Mouse (Mus musculus) left cerebral cortex, postnatal 4 days (tissue): ENCODE data around the gene Il17a. TPM values are rescaled to one million over a fixed set of nuclear protein-coding genes. Genes with fewer than 3 reads are reported as not detected.
"Not testable (repeated sequence)": the region's sequence is repeated elsewhere in the genome, so short reads cannot be mapped to it uniquely, and the experiment has no call there.

ENCODE experiments used
- DNase-seq: peaks from one replicate; pipeline ENCODE4 v3.0.0-alpha.2; 2022
- intact Hi-C: fragments of 180-260 bp; cut with DNase I; formaldehyde crosslinking; loops from one replicate; pipeline ENCODE4 v1.15.1; 2025
- total RNA-seq, 2 experiments: library from RNA; stranded (reverse); gene quantifications; 2 replicates each; pipeline ENCODE4 v1.2.3; 2021

Il17a gene
- not detected for total RNA-seq

GRCm38 (mm10) chr1:20730903-20731302 is at the start of gene Il17a:
Gene Il17a, plus strand, starts transcription at chr1:20730905.
- intact Hi-C loops, result no loop called here
- DNase-seq, result no peak

- DNase-seq, result no peak
- intact Hi-C loops, result no loop called here
These were observed 47.9 kb upstream of the Il17a start for GRCm38 (mm10) chr1:20682849-20683248.

GRCm38 (mm10) chr1:20683386-20683785 is 47.3 kb upstream of the Il17a start:
- intact Hi-C loops, result no loop called here
- DNase-seq, result no peak

GRCm38 (mm10) chr1:20683853-20684252 is 46.9 kb upstream of the Il17a start:
- intact Hi-C loops, result no loop called here
- DNase-seq, result no peak

GRCm38 (mm10) chr1:20684403-20684802 is 46.3 kb upstream of the Il17a start:
- intact Hi-C loops, result no loop called here
- no peak for DNase-seq

- DNase-seq, result no peak
- intact Hi-C loops, result no loop called here
These were observed 45.3 kb upstream of the Il17a start for GRCm38 (mm10) chr1:20685393-20685792.

GRCm38 (mm10) chr1:20685907-20686306 is 44.8 kb upstream of the Il17a start:
- intact Hi-C loops, result no loop called here
- no peak for DNase-seq

- DNase-seq, result no peak
- intact Hi-C loops, result no loop called here
These were observed 39.4 kb upstream of the Il17a start for GRCm38 (mm10) chr1:20691336-20691735.

GRCm38 (mm10) chr1:20693634-20694313 is 36.9 kb upstream of the Il17a start:
- DNase-seq, result no peak
- intact Hi-C loops, result no loop called here

- intact Hi-C loops, result loop anchor here (5.0 kb wide), 2 partner anchors 102 to 462 kb away; no protein-coding TSS in a partner anchor
- DNase-seq, result no peak
These were observed 30.7 kb upstream of the Il17a start for GRCm38 (mm10) chr1:20700011-20700410.

GRCm38 (mm10) chr1:20736572-20736971 is 5.9 kb downstream of the Il17a start:
- DNase-seq, result no peak
- intact Hi-C loops, result no loop called here

GRCm38 (mm10) chr1:20738483-20738882 is 7.8 kb downstream of the Il17a start:
- intact Hi-C loops, result no loop called here
- DNase-seq, result no peak

- intact Hi-C loops, result no loop called here
- DNase-seq, result no peak
These were observed 9.8 kb downstream of the Il17a start for GRCm38 (mm10) chr1:20740496-20740998.

GRCm38 (mm10) chr1:20754439-20754838 is 23.7 kb downstream of the Il17a start:
- no peak for DNase-seq
- intact Hi-C loops, result no loop called here

- DNase-seq, result no peak
- intact Hi-C loops, result no loop called here
These were observed 26.9 kb downstream of the Il17a start for GRCm38 (mm10) chr1:20757586-20757985.

GRCm38 (mm10) chr1:20759799-20760198 is 29.1 kb downstream of the Il17a start:
- DNase-seq, result no peak
- intact Hi-C loops, result no loop called here

GRCm38 (mm10) chr1:20760331-20760730 is 29.6 kb downstream of the Il17a start:
- intact Hi-C loops, result no loop called here
- no peak for DNase-seq

GRCm38 (mm10) chr1:20761411-20761810 is 30.7 kb downstream of the Il17a start:
- intact Hi-C loops, result no loop called here
- no peak for DNase-seq

- intact Hi-C loops, result no loop called here
- DNase-seq, result no peak
These were observed 35.8 kb downstream of the Il17a start for GRCm38 (mm10) chr1:20766526-20766925.

- intact Hi-C loops, DNase-seq: not testable (repeated sequence)
These were observed 43.5 kb downstream of the Il17a start for GRCm38 (mm10) chr1:20774026-20774730.

GRCm38 (mm10) chr1:20778366-20778765 is 47.7 kb downstream of the Il17a start:
- no peak for DNase-seq
- intact Hi-C loops, result no loop called here
